Mouse (Mus musculus): ENCODE measurements around the gene Mapk14. TPM values are rescaled to one million over a fixed set of nuclear protein-coding genes. Genes with fewer than 3 reads are reported as not detected.

Mapk14 gene
- polyA plus RNA-seq, 1 experiment, result 78.5 TPM

- H3K27ac ChIP-seq (ENCODE audit: insufficient read depth, low read length), result no peak overlapping the region
- no peak overlapping the region for H3K4me3 ChIP-seq (ENCODE audit: low read depth, low read length)
- H3K27me3 ChIP-seq (ENCODE audit: control insufficient read depth, insufficient read depth, low read length, poor library complexity, severe bottlenecking), result no peaks in the 10 kb centered on the region
- no peak overlapping the region for H3K9ac ChIP-seq (ENCODE audit: low read depth, poor library complexity, severe bottlenecking)
- no peak for TF ChIP-seq EP300 (IDR thresholded peaks at IDR 0.05; ENCODE audit: insufficient read depth, low read depth, low read length)
- TF ChIP-seq POLR2A (IDR thresholded peaks at IDR 0.05; ENCODE audit: insufficient read depth, low read length), result no peak
- TF ChIP-seq CTCF (IDR thresholded peaks at IDR 0.05; ENCODE audit: low read depth, low read length), result no peak
- H3K4me1 ChIP-seq (ENCODE audit: control insufficient read depth, insufficient read depth, low read length), result no peaks in the 10 kb centered on the region
- no peaks in the 10 kb centered on the region for H3K36me3 ChIP-seq (ENCODE audit: control insufficient read depth, insufficient read depth, low read length, poor library complexity, severe bottlenecking)
- no peaks in the 10 kb centered on the region for H3K9me3 ChIP-seq (replicated peaks; ENCODE audit: control insufficient read depth, insufficient read depth, low read length, poor library complexity, severe bottlenecking)
These were observed 3.8 kb upstream of the Mapk14 start for GRCm38 (mm10) chr17:28687354-28687753.

GRCm38 (mm10) chr17:28689586-28690283 lies 1.4 kb upstream of the Mapk14 start, which contains the start of gene Slc26a8:
TSS of gene Slc26a8 (minus strand) at chr17:28690233.
- Histone ChIP-seq H3K9ac (ENCODE audit: low read depth, poor library complexity, severe bottlenecking) (peak within 1 kb of the TSS; percentile 66), H3K9me3 (replicated peaks; ENCODE audit: control insufficient read depth, insufficient read depth, low read length, poor library complexity, severe bottlenecking) (no peaks in the 10 kb centered on the region), H3K27me3 (ENCODE audit: control insufficient read depth, insufficient read depth, low read length, poor library complexity, severe bottlenecking) (no peaks in the 10 kb centered on the region), H3K27ac (ENCODE audit: insufficient read depth, low read length) (peak within 1 kb of the TSS; percentile 34; the same call in 1 of the 2 replicates), H3K36me3 (ENCODE audit: control insufficient read depth, insufficient read depth, low read length, poor library complexity, severe bottlenecking) (peaks cover 3% of the 10 kb centered on the region; the same call in 1 of the 2 replicates), H3K4me1 (ENCODE audit: control insufficient read depth, insufficient read depth, low read length) (peaks cover 4% of the 10 kb centered on the region), H3K4me3 (ENCODE audit: low read depth, low read length) (peak within 1 kb of the TSS; percentile 88)
- TF ChIP-seq EP300 (IDR thresholded peaks at IDR 0.05; ENCODE audit: insufficient read depth, low read depth, low read length) (no peak), CTCF (IDR thresholded peaks at IDR 0.05; ENCODE audit: low read depth, low read length) (no peak), POLR2A (IDR thresholded peaks at IDR 0.05; ENCODE audit: insufficient read depth, low read length) (no peak)

GRCm38 (mm10) chr17:28691687-28692340 lies 685 bp downstream of the Mapk14 start:
- Histone ChIP-seq H3K27ac (ENCODE audit: insufficient read depth, low read length) (no peak overlapping the region), H3K27me3 (ENCODE audit: control insufficient read depth, insufficient read depth, low read length, poor library complexity, severe bottlenecking) (no peaks in the 10 kb centered on the region), H3K36me3 (ENCODE audit: control insufficient read depth, insufficient read depth, low read length, poor library complexity, severe bottlenecking) (peaks cover 3% of the 10 kb centered on the region; the same call in 1 of the 2 replicates), H3K4me3 (ENCODE audit: low read depth, low read length) (peak overlapping the region; percentile 88), H3K9ac (ENCODE audit: low read depth, poor library complexity, severe bottlenecking) (peak overlapping the region; percentile 91), H3K4me1 (ENCODE audit: control insufficient read depth, insufficient read depth, low read length) (peaks cover 4% of the 10 kb centered on the region), H3K9me3 (replicated peaks; ENCODE audit: control insufficient read depth, insufficient read depth, low read length, poor library complexity, severe bottlenecking) (no peaks in the 10 kb centered on the region)
- TF ChIP-seq POLR2A (IDR thresholded peaks at IDR 0.05; ENCODE audit: insufficient read depth, low read length) (no peak), EP300 (IDR thresholded peaks at IDR 0.05; ENCODE audit: insufficient read depth, low read depth, low read length) (no peak)

- H3K4me1 ChIP-seq (ENCODE audit: control insufficient read depth, insufficient read depth, low read length), result peaks cover 6% of the 10 kb centered on the region
- H3K9ac ChIP-seq (ENCODE audit: low read depth, poor library complexity, severe bottlenecking), result peak overlapping the region; percentile 91
- TF ChIP-seq CTCF (IDR thresholded peaks at IDR 0.05; ENCODE audit: low read depth, low read length) (no peak), EP300 (IDR thresholded peaks at IDR 0.05; ENCODE audit: insufficient read depth, low read depth, low read length) (no peak), POLR2A (IDR thresholded peaks at IDR 0.05; ENCODE audit: insufficient read depth, low read length) (no peak)
- H3K27ac ChIP-seq (ENCODE audit: insufficient read depth, low read length), result no peak overlapping the region
- H3K9me3 ChIP-seq (replicated peaks; ENCODE audit: control insufficient read depth, insufficient read depth, low read length, poor library complexity, severe bottlenecking), result no peaks in the 10 kb centered on the region
- H3K4me3 ChIP-seq (ENCODE audit: low read depth, low read length), result peak overlapping the region; percentile 88
- peaks cover 3% of the 10 kb centered on the region; the same call in 1 of the 2 replicates for H3K36me3 ChIP-seq (ENCODE audit: control insufficient read depth, insufficient read depth, low read length, poor library complexity, severe bottlenecking)
- no peaks in the 10 kb centered on the region for H3K27me3 ChIP-seq (ENCODE audit: control insufficient read depth, insufficient read depth, low read length, poor library complexity, severe bottlenecking)
These were observed 1.2 kb downstream of the Mapk14 start for GRCm38 (mm10) chr17:28692341-28692710.

GRCm38 (mm10) chr17:28693086-28693485 lies 2.0 kb downstream of the Mapk14 start:
- H3K36me3 ChIP-seq (ENCODE audit: control insufficient read depth, insufficient read depth, low read length, poor library complexity, severe bottlenecking), result peaks cover 3% of the 10 kb centered on the region; the same call in 1 of the 2 replicates
- no peak for TF ChIP-seq EP300 (IDR thresholded peaks at IDR 0.05; ENCODE audit: insufficient read depth, low read depth, low read length)
- no peak for TF ChIP-seq CTCF (IDR thresholded peaks at IDR 0.05; ENCODE audit: low read depth, low read length)
- H3K4me1 ChIP-seq (ENCODE audit: control insufficient read depth, insufficient read depth, low read length), result peaks cover 6% of the 10 kb centered on the region
- no peak overlapping the region for H3K4me3 ChIP-seq (ENCODE audit: low read depth, low read length)
- H3K27ac ChIP-seq (ENCODE audit: insufficient read depth, low read length), result no peak overlapping the region
- no peaks in the 10 kb centered on the region for H3K9me3 ChIP-seq (replicated peaks; ENCODE audit: control insufficient read depth, insufficient read depth, low read length, poor library complexity, severe bottlenecking)
- H3K9ac ChIP-seq (ENCODE audit: low read depth, poor library complexity, severe bottlenecking), result peak overlapping the region; percentile 91
- H3K27me3 ChIP-seq (ENCODE audit: control insufficient read depth, insufficient read depth, low read length, poor library complexity, severe bottlenecking), result no peaks in the 10 kb centered on the region

GRCm38 (mm10) chr17:28694078-28694477 lies 2.9 kb downstream of the Mapk14 start:
- Histone ChIP-seq H3K27ac (ENCODE audit: insufficient read depth, low read length) (no peak overlapping the region), H3K36me3 (ENCODE audit: control insufficient read depth, insufficient read depth, low read length, poor library complexity, severe bottlenecking) (peaks cover 3% of the 10 kb centered on the region; the same call in 1 of the 2 replicates), H3K4me1 (ENCODE audit: control insufficient read depth, insufficient read depth, low read length) (peaks cover 6% of the 10 kb centered on the region)

More at GRCm38 (mm10) chr17:28694078-28694477, 2.9 kb downstream of the Mapk14 start:
- Histone ChIP-seq H3K9me3 (replicated peaks; ENCODE audit: control insufficient read depth, insufficient read depth, low read length, poor library complexity, severe bottlenecking) (no peaks in the 10 kb centered on the region), H3K9ac (ENCODE audit: low read depth, poor library complexity, severe bottlenecking) (no peak overlapping the region), H3K4me3 (ENCODE audit: low read depth, low read length) (no peak overlapping the region), H3K27me3 (ENCODE audit: control insufficient read depth, insufficient read depth, low read length, poor library complexity, severe bottlenecking) (no peaks in the 10 kb centered on the region)
- TF ChIP-seq POLR2A (IDR thresholded peaks at IDR 0.05; ENCODE audit: insufficient read depth, low read length), result no peak
- no peak for TF ChIP-seq CTCF (IDR thresholded peaks at IDR 0.05; ENCODE audit: low read depth, low read length)

All from ES-Bruce4 (cell line).